Mouse (Mus musculus): Measurements from ENCODE around the gene Rnf31.

Rnf31 gene

GRCm38 (mm10) chr14:55557587-55557986, 33.9 kb upstream of the Rnf31 start:
- no peaks in the 10 kb centered on the region for H3K27me3 ChIP-seq (ENCODE audit: insufficient read depth, low read length)
- H3K4me3 ChIP-seq (replicated peaks; ENCODE audit: low read length): no peak overlapping the region
- TF ChIP-seq CTCF (conservative IDR thresholded peaks at IDR 0.05; ENCODE audit: low read length) (no peak), POU5F1 (IDR thresholded peaks at IDR 0.05; ENCODE audit: borderline replicate concordance, low read length) (no peak), NANOG (IDR thresholded peaks at IDR 0.05; ENCODE audit: borderline replicate concordance, low read length) (no peak)
- H3K9me3 ChIP-seq (ENCODE audit: low read length): no peaks in the 10 kb centered on the region
- peaks cover 69% of the 10 kb centered on the region for H3K4me1 ChIP-seq (replicated peaks; ENCODE audit: low read depth, low read length)
- H3K36me3 ChIP-seq (ENCODE audit: insufficient read depth, low read length): peaks cover 11% of the 10 kb centered on the region

GRCm38 (mm10) chr14:55558740-55559448, 32.6 kb upstream of the Rnf31 start:
- peaks cover 24% of the 10 kb centered on the region for H3K36me3 ChIP-seq (ENCODE audit: insufficient read depth, low read length)
- no peaks in the 10 kb centered on the region for H3K27me3 ChIP-seq (ENCODE audit: insufficient read depth, low read length)
- peak overlapping the region; percentile 91 for H3K4me3 ChIP-seq (replicated peaks; ENCODE audit: low read length)
- H3K4me1 ChIP-seq (replicated peaks; ENCODE audit: low read depth, low read length): peaks cover 59% of the 10 kb centered on the region
- TF ChIP-seq CTCF (conservative IDR thresholded peaks at IDR 0.05; ENCODE audit: low read length) (0 out of 2 replicates have a peak, but pooled peaks have one; percentile 0), POU5F1 (IDR thresholded peaks at IDR 0.05; ENCODE audit: borderline replicate concordance, low read length) (no peak)
- H3K9me3 ChIP-seq (ENCODE audit: low read length): no peaks in the 10 kb centered on the region

- no peak for TF ChIP-seq POU5F1 (IDR thresholded peaks at IDR 0.05; ENCODE audit: borderline replicate concordance, low read length)
- no peak for TF ChIP-seq NANOG (IDR thresholded peaks at IDR 0.05; ENCODE audit: borderline replicate concordance, low read length)
- no peak for TF ChIP-seq CTCF (conservative IDR thresholded peaks at IDR 0.05; ENCODE audit: low read length)
- H3K4me3 ChIP-seq (replicated peaks; ENCODE audit: low read length): peak within 1 kb of the TSS; percentile 91
- H3K36me3 ChIP-seq (ENCODE audit: insufficient read depth, low read length): peaks cover 33% of the 10 kb centered on the region
- H3K27me3 ChIP-seq (ENCODE audit: insufficient read depth, low read length): no peaks in the 10 kb centered on the region
- H3K9me3 ChIP-seq (ENCODE audit: low read length): no peaks in the 10 kb centered on the region
- peaks cover 50% of the 10 kb centered on the region for H3K4me1 ChIP-seq (replicated peaks; ENCODE audit: low read depth, low read length)
Observed at GRCm38 (mm10) chr14:55559799-55560201, 31.7 kb upstream of the Rnf31 start, which contains the start of gene Dcaf11. Gene Dcaf11, plus strand, starts transcription at chr14:55560006.

- Histone ChIP-seq H3K4me1 (replicated peaks; ENCODE audit: low read depth, low read length) (peaks cover 43% of the 10 kb centered on the region), H3K27me3 (ENCODE audit: insufficient read depth, low read length) (no peaks in the 10 kb centered on the region), H3K4me3 (replicated peaks; ENCODE audit: low read length) (peak within 1 kb of the TSS; percentile 91), H3K36me3 (ENCODE audit: insufficient read depth, low read length) (peaks cover 40% of the 10 kb centered on the region), H3K9me3 (ENCODE audit: low read length) (no peaks in the 10 kb centered on the region)
- TF ChIP-seq CTCF (conservative IDR thresholded peaks at IDR 0.05; ENCODE audit: low read length): no peak
- peak; percentile 48; the same call in 1 of the 2 replicates for TF ChIP-seq NANOG (IDR thresholded peaks at IDR 0.05; ENCODE audit: borderline replicate concordance, low read length)
- no peak for TF ChIP-seq POU5F1 (IDR thresholded peaks at IDR 0.05; ENCODE audit: borderline replicate concordance, low read length)
Observed at GRCm38 (mm10) chr14:55560202-55561073, 31.1 kb upstream of the Rnf31 start, which contains the start of gene A730061H03Rik. Gene A730061H03Rik, minus strand, starts transcription at chr14:55560406.

GRCm38 (mm10) chr14:55561860-55562259, 29.6 kb upstream of the Rnf31 start:
- TF ChIP-seq NANOG (IDR thresholded peaks at IDR 0.05; ENCODE audit: borderline replicate concordance, low read length) (no peak), CTCF (conservative IDR thresholded peaks at IDR 0.05; ENCODE audit: low read length) (no peak), POU5F1 (IDR thresholded peaks at IDR 0.05; ENCODE audit: borderline replicate concordance, low read length) (no peak)
- H3K4me1 ChIP-seq (replicated peaks; ENCODE audit: low read depth, low read length): peaks cover 33% of the 10 kb centered on the region
- H3K27me3 ChIP-seq (ENCODE audit: insufficient read depth, low read length): no peaks in the 10 kb centered on the region
- H3K36me3 ChIP-seq (ENCODE audit: insufficient read depth, low read length): peaks cover 54% of the 10 kb centered on the region
- no peaks in the 10 kb centered on the region for H3K9me3 ChIP-seq (ENCODE audit: low read length)
- 0 out of 2 replicates have a peak overlapping the region, but pooled peaks have one; percentile 17 for H3K4me3 ChIP-seq (replicated peaks; ENCODE audit: low read length)

- Histone ChIP-seq H3K4me3 (replicated peaks; ENCODE audit: low read length) (no peak overlapping the region), H3K36me3 (ENCODE audit: insufficient read depth, low read length) (peaks cover 68% of the 10 kb centered on the region), H3K27me3 (ENCODE audit: insufficient read depth, low read length) (no peaks in the 10 kb centered on the region), H3K9me3 (ENCODE audit: low read length) (no peaks in the 10 kb centered on the region), H3K4me1 (replicated peaks; ENCODE audit: low read depth, low read length) (peaks cover 23% of the 10 kb centered on the region)
- TF ChIP-seq POU5F1 (IDR thresholded peaks at IDR 0.05; ENCODE audit: borderline replicate concordance, low read length): no peak
Observed at GRCm38 (mm10) chr14:55563249-55563648, 28.3 kb upstream of the Rnf31 start.

- no peak for TF ChIP-seq NANOG (IDR thresholded peaks at IDR 0.05; ENCODE audit: borderline replicate concordance, low read length)
- no peak for TF ChIP-seq POU5F1 (IDR thresholded peaks at IDR 0.05; ENCODE audit: borderline replicate concordance, low read length)
- no peak for TF ChIP-seq CTCF (conservative IDR thresholded peaks at IDR 0.05; ENCODE audit: low read length)
- H3K4me1 ChIP-seq (replicated peaks; ENCODE audit: low read depth, low read length): peaks cover 26% of the 10 kb centered on the region
- no peak overlapping the region for H3K4me3 ChIP-seq (replicated peaks; ENCODE audit: low read length)
- H3K36me3 ChIP-seq (ENCODE audit: insufficient read depth, low read length): peaks cover 87% of the 10 kb centered on the region
- H3K9me3 ChIP-seq (ENCODE audit: low read length): no peaks in the 10 kb centered on the region
- no peaks in the 10 kb centered on the region for H3K27me3 ChIP-seq (ENCODE audit: insufficient read depth, low read length)
Observed at GRCm38 (mm10) chr14:55565748-55566147, 25.8 kb upstream of the Rnf31 start.

- H3K4me1 ChIP-seq (replicated peaks; ENCODE audit: low read depth, low read length): peaks cover 10% of the 10 kb centered on the region; the same call in 1 of the 2 replicates
- no peaks in the 10 kb centered on the region for H3K9me3 ChIP-seq (ENCODE audit: low read length)
- no peak for TF ChIP-seq CTCF (conservative IDR thresholded peaks at IDR 0.05; ENCODE audit: low read length)
- TF ChIP-seq NANOG (IDR thresholded peaks at IDR 0.05; ENCODE audit: borderline replicate concordance, low read length): no peak
- no peak for TF ChIP-seq POU5F1 (IDR thresholded peaks at IDR 0.05; ENCODE audit: borderline replicate concordance, low read length)
Observed at GRCm38 (mm10) chr14:55567496-55567895, 24.0 kb upstream of the Rnf31 start.

More at GRCm38 (mm10) chr14:55567496-55567895, 24.0 kb upstream of the Rnf31 start:
- Histone ChIP-seq H3K36me3 (ENCODE audit: insufficient read depth, low read length) (peaks cover 78% of the 10 kb centered on the region), H3K4me3 (replicated peaks; ENCODE audit: low read length) (no peak overlapping the region), H3K27me3 (ENCODE audit: insufficient read depth, low read length) (no peaks in the 10 kb centered on the region)

All from E14TG2a.4 (cell line).